Mouse (Mus musculus): Measurements from ENCODE around the gene Sec22b. TPM values are rescaled to one million over a fixed set of nuclear protein-coding genes. Genes with fewer than 3 reads are reported as not detected.

Gene Sec22b
- polyA plus RNA-seq, 1 experiment from 2014 or later, result 103 TPM

DNA sequence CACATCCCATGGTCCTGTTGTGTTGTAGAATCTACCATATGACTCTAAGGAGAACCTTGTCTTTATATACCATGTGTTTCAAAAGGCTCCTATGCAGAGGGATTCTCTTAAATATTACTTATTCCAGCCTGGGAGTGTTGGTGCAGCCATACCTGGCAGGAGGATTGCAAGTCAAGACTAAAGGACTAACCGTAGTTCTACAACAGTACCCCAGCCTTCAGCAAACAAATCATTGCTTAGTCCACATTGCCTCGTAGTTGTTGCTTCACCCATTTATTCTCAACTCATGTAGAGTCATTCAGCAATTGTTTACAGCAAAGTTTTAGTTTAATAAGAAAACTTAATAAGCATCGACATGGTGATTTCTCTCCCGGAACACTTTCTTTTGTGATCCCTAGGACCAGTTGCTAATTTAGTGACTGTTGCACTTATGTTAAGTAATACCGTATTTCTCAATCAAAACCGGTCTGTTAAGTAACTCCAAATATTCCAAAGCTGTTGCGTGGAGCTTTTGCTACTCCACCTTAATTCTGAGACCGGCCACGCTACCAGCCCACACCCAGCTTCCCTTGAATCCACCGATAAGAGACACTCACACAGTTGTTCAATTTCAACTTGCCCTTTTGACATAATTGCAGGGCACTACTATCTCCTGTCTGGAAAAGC is 18.0 kb downstream of the Sec22b start:
- no peak overlapping the region for H3K9ac ChIP-seq (replicated peaks)
- H3K4me2 ChIP-seq (replicated peaks), result no peak overlapping the region
- H3K4me3 ChIP-seq (replicated peaks), result no peak overlapping the region
- H3K4me1 ChIP-seq (replicated peaks), result no peaks in the 10 kb centered on the region
- H3K36me3 ChIP-seq, result peaks cover 55% of the 10 kb centered on the region
- H3K27me3 ChIP-seq, result no peaks in the 10 kb centered on the region
- no peak for ATAC-seq
- WGBS, result 98% methylated on average over 10 of the region's 10 CpGs
- no peaks in the 10 kb centered on the region for H3K9me3 ChIP-seq
- no peak overlapping the region for H3K27ac ChIP-seq

DNA sequence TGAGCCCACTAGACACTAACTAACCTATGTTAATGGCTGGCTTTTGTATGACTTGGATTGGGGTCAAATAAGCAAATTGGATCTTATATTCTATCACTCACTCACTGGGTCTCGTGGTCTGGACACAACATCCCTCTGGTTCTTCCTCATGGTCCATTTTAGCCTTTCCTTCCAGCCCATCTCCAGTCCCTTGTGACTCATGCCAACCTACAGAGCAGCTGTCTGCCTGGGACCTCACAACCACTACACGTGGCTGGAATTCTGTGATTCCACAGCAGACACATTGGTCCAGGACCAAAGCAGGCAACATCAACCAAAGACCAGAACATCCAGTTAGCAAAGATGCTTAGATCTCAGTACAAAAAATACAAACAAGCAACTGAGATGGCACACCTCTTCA is 24.3 kb downstream of the Sec22b start:
- H3K9me3 ChIP-seq, result no peaks in the 10 kb centered on the region
- no peak overlapping the region for H3K4me2 ChIP-seq (replicated peaks)
- H3K36me3 ChIP-seq, result peaks cover 32% of the 10 kb centered on the region
- no peaks in the 10 kb centered on the region for H3K4me1 ChIP-seq (replicated peaks)
- no peak overlapping the region for H3K27ac ChIP-seq
- 0 out of 2 replicates have a peak, but pooled peaks cover under 1% of the 10 kb centered on the region for H3K27me3 ChIP-seq
- no peak overlapping the region for H3K4me3 ChIP-seq (replicated peaks)
- 90% methylated on average over 2 of the region's 2 CpGs for WGBS
- H3K9ac ChIP-seq (replicated peaks), result no peak overlapping the region
- no peak for ATAC-seq

DNA sequence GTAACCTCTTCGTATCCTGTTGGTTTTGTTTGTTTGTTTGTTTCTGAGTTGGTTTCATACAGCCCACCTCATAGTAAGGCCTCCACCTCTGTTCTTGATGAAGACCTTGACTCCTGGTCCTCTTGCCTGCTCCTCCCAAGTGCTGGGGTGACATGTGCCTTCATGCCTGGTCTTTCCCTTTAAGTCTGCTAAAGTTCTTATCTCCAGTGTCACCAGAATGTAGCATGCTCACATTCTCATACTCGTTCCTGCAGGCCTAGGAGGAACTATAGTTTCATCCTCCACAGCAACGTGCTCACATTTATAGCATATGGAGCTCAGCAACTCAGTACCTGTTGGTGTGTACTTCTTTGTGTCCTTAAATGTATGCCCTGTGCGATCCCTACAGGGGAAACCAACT is 26.3 kb downstream of the Sec22b start:
- no peak for ATAC-seq
- no peak overlapping the region for H3K9ac ChIP-seq (replicated peaks)
- 84% methylated on average over 4 of the region's 4 CpGs for WGBS

DNA sequence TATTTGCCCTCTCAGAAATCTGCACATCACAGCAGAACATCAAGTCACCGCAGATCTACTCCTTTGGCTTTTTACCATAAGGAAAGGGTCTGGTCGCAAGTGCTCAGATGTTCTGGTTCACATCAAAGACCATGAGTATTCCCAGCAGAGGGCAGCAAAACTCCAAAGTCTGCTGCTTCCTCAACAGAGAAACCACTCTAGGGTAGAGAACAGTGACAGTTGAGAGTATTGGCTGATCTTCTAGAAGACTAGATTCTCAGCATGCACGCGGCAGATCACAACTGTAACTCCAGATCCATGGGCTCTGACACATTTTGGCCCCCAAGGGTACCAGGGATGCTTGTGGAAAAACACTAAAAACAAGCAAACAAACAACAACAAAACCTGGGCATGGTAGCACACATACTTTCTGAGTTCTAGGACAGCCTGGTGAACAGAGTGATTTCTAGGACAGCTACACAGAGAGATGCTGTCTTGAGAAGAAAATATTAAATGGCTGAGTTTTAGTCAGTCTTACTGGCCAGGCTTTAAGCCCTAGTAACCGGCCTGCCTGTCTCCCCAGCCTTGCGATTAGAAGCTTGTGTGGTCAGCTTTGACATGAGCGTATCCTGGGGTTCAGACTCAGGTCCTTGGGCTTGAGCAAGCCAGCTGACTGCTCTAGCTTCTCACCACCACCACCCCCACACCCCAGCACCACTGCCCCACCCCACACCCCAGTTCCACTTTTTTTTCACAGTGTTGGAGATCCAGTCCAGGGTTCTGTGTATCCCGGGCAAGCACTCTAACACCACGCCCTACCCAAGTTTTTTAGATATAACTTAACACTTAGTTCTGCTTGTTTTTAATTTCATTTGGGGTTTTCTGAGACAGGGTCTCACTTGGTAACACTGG is 28.2 kb downstream of the Sec22b start:
- H3K4me2 ChIP-seq (replicated peaks), result no peak overlapping the region
- H3K4me3 ChIP-seq (replicated peaks), result no peak overlapping the region
- H3K36me3 ChIP-seq, result peaks cover 2% of the 10 kb centered on the region
- H3K9me3 ChIP-seq, result no peaks in the 10 kb centered on the region
- whole genome bisulfite sequencing, result 60% methylated on average over 9 of the region's 9 CpGs
- no peak overlapping the region for H3K9ac ChIP-seq (replicated peaks)
- ATAC-seq, result peak; percentile 71
- H3K4me1 ChIP-seq (replicated peaks), result peaks cover 6% of the 10 kb centered on the region
- no peak overlapping the region for H3K27ac ChIP-seq
- H3K27me3 ChIP-seq, result peaks cover 34% of the 10 kb centered on the region

More for the DNA sequence above, 26.3 kb downstream of the Sec22b start:
- peaks cover 19% of the 10 kb centered on the region for H3K27me3 ChIP-seq
- no peak overlapping the region for H3K27ac ChIP-seq
- peaks cover 16% of the 10 kb centered on the region for H3K36me3 ChIP-seq
- no peak overlapping the region for H3K4me3 ChIP-seq (replicated peaks)
- no peaks in the 10 kb centered on the region for H3K9me3 ChIP-seq
- no peak overlapping the region for H3K4me2 ChIP-seq (replicated peaks)
- H3K4me1 ChIP-seq (replicated peaks), result peaks cover 5% of the 10 kb centered on the region

DNA sequence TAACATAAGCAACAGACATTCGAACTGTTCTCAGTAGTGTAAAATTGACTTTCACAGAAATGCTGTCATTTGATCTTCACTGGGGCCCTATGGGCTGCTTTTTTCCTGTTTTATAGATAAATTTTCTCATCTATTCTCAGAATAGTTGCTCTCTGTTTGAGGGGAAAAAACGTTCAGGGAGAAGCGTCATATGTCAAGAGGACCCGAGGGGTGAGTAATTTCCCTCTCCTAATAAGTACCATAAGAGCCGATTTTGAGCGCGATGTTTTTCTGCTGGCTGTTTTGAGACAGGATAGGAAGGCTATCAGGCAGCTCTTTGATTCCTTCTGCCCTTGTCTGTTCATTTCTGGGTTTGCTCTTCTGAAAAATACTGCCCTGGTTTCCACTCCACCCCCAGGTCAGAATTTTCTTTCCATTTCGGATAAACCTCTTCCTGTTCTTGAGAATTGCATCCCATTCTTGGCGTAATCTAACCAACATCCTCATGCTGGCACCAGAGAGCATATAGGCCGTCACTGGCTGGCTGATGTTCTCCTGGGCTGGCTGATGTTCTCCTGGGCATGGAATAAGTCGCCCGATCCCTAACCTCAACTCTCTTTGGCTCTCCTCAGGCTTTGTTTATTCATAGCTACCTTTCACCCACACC is 29.3 kb downstream of the Sec22b start:
- H3K36me3 ChIP-seq, result no peaks in the 10 kb centered on the region
- 79% methylated on average over 12 of the region's 12 CpGs for WGBS
- H3K9me3 ChIP-seq, result no peaks in the 10 kb centered on the region
- no peak overlapping the region for H3K27ac ChIP-seq
- ATAC-seq, result no peak
- H3K4me3 ChIP-seq (replicated peaks), result no peak overlapping the region
- peaks cover 39% of the 10 kb centered on the region for H3K27me3 ChIP-seq
- no peak overlapping the region for H3K4me2 ChIP-seq (replicated peaks)
- no peak overlapping the region for H3K9ac ChIP-seq (replicated peaks)
- peaks cover 6% of the 10 kb centered on the region for H3K4me1 ChIP-seq (replicated peaks)

DNA sequence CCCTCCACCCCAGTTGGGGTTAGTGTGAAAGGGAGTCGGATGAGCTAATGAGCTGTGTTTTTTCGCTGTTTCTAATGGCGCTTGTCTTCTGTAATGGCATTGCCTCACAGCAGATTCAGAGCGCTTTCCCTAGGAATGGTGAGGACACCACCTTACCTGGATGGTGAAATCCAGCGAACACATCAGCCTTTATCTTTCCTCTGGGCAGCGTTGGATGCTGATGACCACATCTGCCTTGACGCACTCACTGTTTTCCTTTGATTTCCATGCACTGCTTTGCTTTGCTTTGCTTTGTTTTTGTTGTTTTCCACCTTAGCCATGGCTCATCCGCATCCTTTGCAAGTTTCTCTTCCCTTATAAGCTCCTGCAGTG is 29.8 kb downstream of the Sec22b start:
- no peak overlapping the region for H3K27ac ChIP-seq
- no peak overlapping the region for H3K4me2 ChIP-seq (replicated peaks)
- no peak overlapping the region for H3K4me3 ChIP-seq (replicated peaks)
- no peaks in the 10 kb centered on the region for H3K9me3 ChIP-seq
- H3K36me3 ChIP-seq, result no peaks in the 10 kb centered on the region
- H3K9ac ChIP-seq (replicated peaks), result no peak overlapping the region
- peaks cover 6% of the 10 kb centered on the region for H3K4me1 ChIP-seq (replicated peaks)
- no peak for ATAC-seq
- 82% methylated on average over 8 of the region's 8 CpGs for WGBS
- peaks cover 43% of the 10 kb centered on the region for H3K27me3 ChIP-seq

DNA sequence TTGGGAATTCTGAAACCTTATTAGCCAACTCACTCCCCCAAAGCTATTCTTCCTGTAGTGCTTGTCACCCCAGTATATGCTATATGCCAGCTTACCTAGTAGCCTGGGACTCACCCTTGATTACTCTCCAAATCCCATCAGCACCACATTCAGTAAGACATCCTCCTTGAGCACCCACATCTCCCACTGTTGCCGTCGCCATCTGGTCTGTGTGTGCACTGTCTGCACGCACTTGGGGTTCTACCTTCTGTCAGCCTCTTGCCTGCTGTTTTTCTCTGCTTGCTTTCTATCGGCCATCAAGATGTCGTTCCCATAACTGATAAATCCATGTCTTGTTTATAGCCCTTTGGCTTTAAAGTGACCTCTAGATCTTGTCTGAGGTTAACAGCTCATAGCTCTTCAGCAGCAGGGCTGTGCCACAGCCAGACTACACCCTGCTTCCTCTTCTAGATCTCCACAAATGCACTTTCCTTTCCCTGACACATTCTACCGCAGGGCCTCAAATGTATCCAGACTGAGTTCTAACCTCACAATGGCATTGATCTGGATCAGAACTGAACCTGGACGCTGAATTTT is 30.4 kb downstream of the Sec22b start:
- Histone ChIP-seq H3K9me3 (no peaks in the 10 kb centered on the region), H3K36me3 (no peaks in the 10 kb centered on the region), H3K27me3 (peaks cover 43% of the 10 kb centered on the region), H3K9ac (replicated peaks) (no peak overlapping the region), H3K4me1 (replicated peaks) (peaks cover 6% of the 10 kb centered on the region), H3K4me2 (replicated peaks) (no peak overlapping the region), H3K4me3 (replicated peaks) (no peak overlapping the region), H3K27ac (no peak overlapping the region)
- 85% methylated on average over 7 of the region's 7 CpGs for WGBS
- ATAC-seq, result no peak

DNA sequence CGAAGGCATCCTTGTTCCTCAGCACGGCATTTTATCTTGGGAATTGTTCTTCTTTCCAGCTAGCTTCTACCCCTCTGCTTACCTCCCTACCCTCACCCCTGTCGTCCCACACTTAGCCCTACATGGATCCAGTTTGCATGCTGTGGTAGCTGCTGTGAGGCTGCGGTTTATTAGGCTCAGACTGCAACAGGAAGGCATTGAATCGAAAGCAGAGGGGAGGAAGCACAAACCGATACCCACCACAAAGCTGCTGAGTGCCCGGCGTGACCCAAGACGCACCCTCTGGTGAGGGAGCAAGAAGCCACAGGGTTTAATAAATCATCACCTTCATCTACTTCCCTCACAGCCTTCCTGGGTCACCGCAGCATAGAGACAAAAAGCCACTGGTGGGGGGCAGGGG is 31.1 kb downstream of the Sec22b start:
- WGBS, result 23% methylated on average over 10 of the region's 10 CpGs
- no peak overlapping the region for H3K9ac ChIP-seq (replicated peaks)

DNA sequence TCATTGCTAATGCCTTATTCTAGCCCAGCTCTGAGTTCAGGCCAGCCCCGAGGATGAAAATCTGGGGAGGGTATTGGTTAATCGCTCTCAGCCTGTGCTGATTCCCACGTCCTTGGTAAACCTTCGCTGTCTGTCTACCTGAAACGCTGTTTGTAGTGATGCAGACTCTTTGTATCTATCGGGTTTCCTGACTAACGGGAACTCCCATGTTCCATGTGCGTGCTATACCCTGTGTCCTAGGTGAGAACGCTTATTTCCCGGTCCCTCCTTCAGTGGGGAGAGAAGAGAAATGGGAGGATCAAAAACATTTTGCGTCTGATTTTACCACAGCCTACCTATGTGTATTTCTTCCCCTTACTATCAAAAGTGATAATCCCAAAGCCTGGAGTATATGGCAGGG is 31.8 kb downstream of the Sec22b start:
- Histone ChIP-seq H3K4me3 (replicated peaks) (no peak overlapping the region), H3K4me1 (replicated peaks) (peaks cover 15% of the 10 kb centered on the region), H3K36me3 (no peaks in the 10 kb centered on the region), H3K27ac (no peak overlapping the region), H3K27me3 (peaks cover 43% of the 10 kb centered on the region), H3K9me3 (no peaks in the 10 kb centered on the region), H3K4me2 (replicated peaks) (no peak overlapping the region), H3K9ac (replicated peaks) (no peak overlapping the region)
- ATAC-seq, result no peak
- 42% methylated on average over 11 of the region's 11 CpGs for WGBS

More for the DNA sequence above, 31.1 kb downstream of the Sec22b start:
- no peak overlapping the region for H3K4me3 ChIP-seq (replicated peaks)
- ATAC-seq, result no peak
- H3K4me1 ChIP-seq (replicated peaks), result peaks cover 8% of the 10 kb centered on the region
- peak overlapping the region; percentile 19; the same call in 1 of the 2 replicates for H3K4me2 ChIP-seq (replicated peaks)
- H3K9me3 ChIP-seq, result no peaks in the 10 kb centered on the region
- H3K27me3 ChIP-seq, result peaks cover 43% of the 10 kb centered on the region
- no peak overlapping the region for H3K27ac ChIP-seq
- no peaks in the 10 kb centered on the region for H3K36me3 ChIP-seq

DNA sequence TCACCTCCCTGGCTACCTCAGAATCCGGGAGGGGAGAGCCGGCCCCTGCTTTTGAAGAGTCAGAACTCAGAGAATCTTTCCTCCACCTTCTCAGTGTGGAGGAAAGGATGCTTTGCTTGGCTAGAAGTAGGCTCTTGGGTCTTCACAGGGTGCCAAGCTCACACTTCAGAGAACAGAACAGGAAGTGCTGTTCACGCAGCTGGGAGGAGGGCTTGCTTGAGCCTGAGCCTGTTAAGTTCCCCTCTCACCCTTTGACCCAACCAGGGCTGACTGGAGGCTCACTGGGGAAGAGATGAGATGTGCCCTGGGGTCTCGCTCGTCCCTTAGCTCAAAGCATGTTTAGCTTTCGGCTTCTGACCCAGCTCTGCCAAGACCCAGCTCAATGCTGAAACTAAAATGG is 32.3 kb downstream of the Sec22b start:
- peaks cover 43% of the 10 kb centered on the region for H3K27me3 ChIP-seq
- H3K27ac ChIP-seq, result no peak overlapping the region
- H3K9ac ChIP-seq (replicated peaks), result no peak overlapping the region
- H3K4me1 ChIP-seq (replicated peaks), result peaks cover 20% of the 10 kb centered on the region
- 29% methylated on average over 6 of the region's 6 CpGs for WGBS
- H3K36me3 ChIP-seq, result no peaks in the 10 kb centered on the region
- no peak overlapping the region for H3K4me3 ChIP-seq (replicated peaks)
- no peak for ATAC-seq
- H3K9me3 ChIP-seq, result no peaks in the 10 kb centered on the region
- no peak overlapping the region for H3K4me2 ChIP-seq (replicated peaks)

DNA sequence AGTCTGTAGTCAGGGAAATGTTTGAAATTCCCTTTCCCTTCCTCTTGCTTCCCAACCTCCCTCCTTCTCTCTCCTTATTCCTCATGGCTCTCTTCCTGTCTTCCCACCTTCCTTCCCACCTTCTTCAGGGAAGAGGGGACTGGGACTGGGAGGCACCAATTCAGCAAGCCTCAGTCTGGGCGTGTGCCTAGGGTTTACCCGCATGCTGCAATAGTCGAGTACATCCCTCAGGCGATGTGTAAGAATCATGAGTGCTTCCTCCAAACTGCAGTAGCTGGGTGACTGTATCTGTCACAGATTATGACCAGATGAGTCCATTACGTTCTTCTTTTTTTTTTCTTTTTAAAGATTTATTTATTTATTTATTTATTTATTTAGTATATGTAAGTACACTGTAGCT is 32.8 kb downstream of the Sec22b start:
- H3K27ac ChIP-seq, result no peak overlapping the region
- H3K4me2 ChIP-seq (replicated peaks), result no peak overlapping the region
- WGBS, result 89% methylated on average over 5 of the region's 5 CpGs
- H3K4me1 ChIP-seq (replicated peaks), result peaks cover 24% of the 10 kb centered on the region
- no peaks in the 10 kb centered on the region for H3K36me3 ChIP-seq
- H3K9ac ChIP-seq (replicated peaks), result no peak overlapping the region
- H3K4me3 ChIP-seq (replicated peaks), result no peak overlapping the region
- no peaks in the 10 kb centered on the region for H3K9me3 ChIP-seq
- H3K27me3 ChIP-seq, result peaks cover 43% of the 10 kb centered on the region
- no peak for ATAC-seq

Measured in midbrain, embryonic 13.5 days (tissue).